Mouse (Mus musculus) E14TG2a.4 (cell line): ENCODE data around the gene Atrnl1.

ENCODE experiments used
- CTCF ChIP-seq: conservative IDR thresholded peaks from 2 replicates; pipeline ENCODE4 v1.5.1; 2014; ENCODE audit warnings: low read length
- NANOG ChIP-seq: IDR thresholded peaks from 2 replicates; pipeline ENCODE4 v1.6.1; 2014; ENCODE audit warnings: borderline replicate concordance, low read length, mixed read lengths

DNA sequence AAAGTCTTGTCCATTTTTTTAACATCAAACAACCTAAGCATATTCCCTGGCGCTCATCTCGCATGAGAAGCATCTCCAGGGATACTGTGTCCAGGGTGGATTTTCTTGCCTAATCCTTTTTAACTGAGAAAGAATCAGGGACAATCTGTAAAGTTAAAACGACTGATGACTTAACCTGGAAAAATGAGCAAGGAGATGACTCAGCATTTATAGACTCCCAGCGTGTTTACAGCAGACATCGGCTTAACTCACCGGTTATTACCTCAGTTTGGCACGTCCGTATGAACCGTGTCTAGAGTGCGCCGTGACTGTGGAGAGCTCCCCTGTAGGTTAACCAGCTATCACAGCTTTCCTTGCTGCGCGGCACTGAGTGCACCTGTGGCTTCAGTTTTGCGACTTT lies 141.4 kb downstream of the Atrnl1 start:
- no peak for TF ChIP-seq CTCF
- TF ChIP-seq NANOG, result no peak
